Mouse (Mus musculus) MEL (cell line): ENCODE measurements around the gene Hdac4. TPM values are rescaled to one million over a fixed set of nuclear protein-coding genes. Genes with fewer than 3 reads are reported as not detected.

ENCODE experiments used
- DNase-seq: peaks from one replicate; pipeline ENCODE4 v3.0.0; 2011; ENCODE audit warnings: low read depth, low spot score
- H3K27ac ChIP-seq: 2 replicates; pipeline ENCODE4 v1.5.1; 2012; ENCODE audit warnings: low read depth, mild to moderate bottlenecking, control low read depth, low read length, moderate library complexity; ENCODE audit not compliant: control insufficient read depth
- H3K27me3 ChIP-seq, 2 experiments: fragments of 150-350 bp in 1 of 2; sonication (generic) in 1 of 2; 2 replicates each; pipeline ENCODE4 v1.6.1; 2012; ENCODE audit warnings: low read length in 2 of 2, mild to moderate bottlenecking in 2 of 2, improper control_type of control experiment in 1 of 2, moderate library complexity in 1 of 2; ENCODE audit not compliant: insufficient read depth in 2 of 2, control insufficient read depth in 1 of 2
- H3K36me3 ChIP-seq, 2 experiments: 2 replicates each; pipeline ENCODE4 v1.6.1; 2012 to 2014; ENCODE audit warnings: low read length in 2 of 2, improper control_type of control experiment in 1 of 2, inconsistent platforms in 1 of 2, mild to moderate bottlenecking in 1 of 2; ENCODE audit not compliant: insufficient read depth in 2 of 2, control insufficient read depth in 1 of 2
- H3K4me1 ChIP-seq, 2 experiments: fragments of 150-350 bp in 1 of 2; sonication (generic) in 1 of 2; 2 replicates each; pipeline ENCODE4 v1.6.1; 2012; ENCODE audit warnings: low read length in 2 of 2, improper control_type of control experiment in 1 of 2, mild to moderate bottlenecking in 1 of 2; ENCODE audit not compliant: insufficient read depth in 2 of 2, control insufficient read depth in 1 of 2
- H3K4me3 ChIP-seq, 2 experiments: fragments of 150-350 bp in 1 of 2; sonication (generic) in 1 of 2; 2 replicates each; pipeline ENCODE4 v1.5.1; 2012; ENCODE audit warnings: low read depth in 2 of 2, low read length in 2 of 2, mild to moderate bottlenecking in 2 of 2, moderate library complexity in 2 of 2, control low read depth in 1 of 2, improper control_type of control experiment in 1 of 2; ENCODE audit not compliant: control insufficient read depth in 1 of 2, insufficient read depth in 1 of 2
- H3K79me2 ChIP-seq: 2 replicates; pipeline ENCODE4 v1.6.1; 2012; ENCODE audit warnings: mild to moderate bottlenecking, low read length, moderate library complexity; ENCODE audit not compliant: control insufficient read depth, poor library complexity, insufficient read depth
- H3K9ac ChIP-seq: 2 replicates; pipeline ENCODE4 v1.6.1; 2012; ENCODE audit warnings: low read depth, mild to moderate bottlenecking, control low read depth, low read length, moderate library complexity; ENCODE audit not compliant: control insufficient read depth, poor library complexity, severe bottlenecking
- H3K9me3 ChIP-seq: fragments of 150-350 bp; sonication (generic); replicated peaks from 2 replicates; pipeline ENCODE4 v1.6.1; 2012; ENCODE audit warnings: mild to moderate bottlenecking, low read length, improper control_type of control experiment, moderate library complexity; ENCODE audit not compliant: insufficient read depth
- CHD2 ChIP-seq: IDR thresholded peaks from 2 replicates; pipeline ENCODE4 v1.6.1; 2011; ENCODE audit warnings: low read length, improper control_type of control experiment
- ELF1 ChIP-seq: IDR thresholded peaks from 2 replicates; pipeline ENCODE4 v1.6.1; 2014; ENCODE audit warnings: low read depth, mild to moderate bottlenecking, inconsistent platforms, low read length, improper control_type of control experiment, moderate library complexity
- EP300 ChIP-seq, 2 experiments: IDR thresholded peaks; 2 replicates each; pipeline ENCODE4 v1.6.1; 2011; ENCODE audit warnings: improper control_type of control experiment in 2 of 2, low read length in 2 of 2, low read depth in 1 of 2, mild to moderate bottlenecking in 1 of 2
- ETS1 ChIP-seq: IDR thresholded peaks from 2 replicates; pipeline ENCODE4 v1.6.1; 2012; ENCODE audit warnings: low read depth, mild to moderate bottlenecking, inconsistent platforms, low read length, improper control_type of control experiment, moderate library complexity
- GATA1 ChIP-seq: IDR thresholded peaks from 2 replicates; pipeline ENCODE4 v1.6.1; 2011; ENCODE audit warnings: low read depth, low read length, improper control_type of control experiment
- HCFC1 ChIP-seq: IDR thresholded peaks from 2 replicates; pipeline ENCODE4 v1.6.1; 2012; ENCODE audit warnings: low read depth, mild to moderate bottlenecking, inconsistent platforms, low read length, improper control_type of control experiment, moderate library complexity
- JUND ChIP-seq: IDR thresholded peaks from 2 replicates; pipeline ENCODE4 v1.6.1; 2011; ENCODE audit warnings: low read depth, mild to moderate bottlenecking, improper control_type of control experiment, low read length
- MAX ChIP-seq: IDR thresholded peaks from 2 replicates; pipeline ENCODE4 v1.6.1; 2011; ENCODE audit warnings: low read length, improper control_type of control experiment
- MXI1 ChIP-seq: IDR thresholded peaks from 2 replicates; pipeline ENCODE4 v1.6.1; 2011; ENCODE audit warnings: mild to moderate bottlenecking, low read depth, low read length, improper control_type of control experiment
- MYB ChIP-seq: IDR thresholded peaks from 2 replicates; pipeline ENCODE4 v1.6.1; 2011; ENCODE audit warnings: mild to moderate bottlenecking, low read depth, low read length, improper control_type of control experiment
- MYC ChIP-seq: IDR thresholded peaks from 2 replicates; pipeline ENCODE4 v1.6.1; 2011; ENCODE audit warnings: low read depth, mild to moderate bottlenecking, low read length, improper control_type of control experiment, moderate library complexity
- POLR2A ChIP-seq, 2 experiments: IDR thresholded peaks; 2 replicates each; pipeline ENCODE4 v1.6.1; 2011 to 2012; ENCODE audit warnings: low read length in 2 of 2, mild to moderate bottlenecking in 2 of 2, control low read depth in 1 of 2, improper control_type of control experiment in 1 of 2, low read depth in 1 of 2, moderate library complexity in 1 of 2; ENCODE audit not compliant: control insufficient read depth in 1 of 2, insufficient read depth in 1 of 2, poor library complexity in 1 of 2
- SIN3A ChIP-seq: IDR thresholded peaks from 2 replicates; pipeline ENCODE4 v1.6.1; 2012; ENCODE audit warnings: low read length, improper control_type of control experiment, inconsistent platforms
- TAL1 ChIP-seq: IDR thresholded peaks from 2 replicates; pipeline ENCODE4 v1.6.1; 2012; ENCODE audit warnings: mild to moderate bottlenecking, inconsistent platforms, low read length, moderate library complexity, mixed read lengths
- TBP ChIP-seq: IDR thresholded peaks from 2 replicates; pipeline ENCODE4 v1.8.0; 2011; ENCODE audit warnings: low read depth, low read length, improper control_type of control experiment
- USF1 ChIP-seq: IDR thresholded peaks from 2 replicates; pipeline ENCODE4 v1.6.1; 2014; ENCODE audit warnings: low read depth, mild to moderate bottlenecking, inconsistent platforms, low read length, improper control_type of control experiment, moderate library complexity
- USF2 ChIP-seq, 2 experiments: IDR thresholded peaks; 2 replicates each; pipeline ENCODE4 v1.6.1; 2011 to 2012; ENCODE audit warnings: improper control_type of control experiment in 2 of 2, low read length in 2 of 2, borderline replicate concordance in 1 of 2, inconsistent platforms in 1 of 2, low read depth in 1 of 2, mild to moderate bottlenecking in 1 of 2; ENCODE audit not compliant: insufficient read depth in 1 of 2
- ZC3H11A ChIP-seq: IDR thresholded peaks from 2 replicates; pipeline ENCODE4 v1.6.1; 2012; ENCODE audit warnings: low read depth, mild to moderate bottlenecking, inconsistent platforms, low read length, improper control_type of control experiment
- polyA plus RNA-seq, 2 experiments: library from polyadenylated mRNA; stranded (reverse) in 1 of 2; unstranded in 1 of 2; fragments of >175 nt in 1 of 2; fragments of >200 nt in 1 of 2; gene quantifications; 2 replicates each; pipeline versions ENCODE4 v1.2.1 to v1.2.4; 2012; ENCODE audit warnings: low replicate concordance in 2 of 2, low read depth in 1 of 2; ENCODE audit not compliant: insufficient read length in 2 of 2, insufficient read depth in 1 of 2, missing spikeins in 1 of 2
- total RNA-seq: library from RNA; depleted of rRNA; stranded (reverse); fragments of 300-350 nt; gene quantifications from 2 replicates; pipeline ENCODE4 v1.2.3, GENCODE M21; 2012

Hdac4 gene
- total and polyA plus RNA-seq, 3 experiments = 11.0 to 19.5 (median 12.3) TPM

DNA sequence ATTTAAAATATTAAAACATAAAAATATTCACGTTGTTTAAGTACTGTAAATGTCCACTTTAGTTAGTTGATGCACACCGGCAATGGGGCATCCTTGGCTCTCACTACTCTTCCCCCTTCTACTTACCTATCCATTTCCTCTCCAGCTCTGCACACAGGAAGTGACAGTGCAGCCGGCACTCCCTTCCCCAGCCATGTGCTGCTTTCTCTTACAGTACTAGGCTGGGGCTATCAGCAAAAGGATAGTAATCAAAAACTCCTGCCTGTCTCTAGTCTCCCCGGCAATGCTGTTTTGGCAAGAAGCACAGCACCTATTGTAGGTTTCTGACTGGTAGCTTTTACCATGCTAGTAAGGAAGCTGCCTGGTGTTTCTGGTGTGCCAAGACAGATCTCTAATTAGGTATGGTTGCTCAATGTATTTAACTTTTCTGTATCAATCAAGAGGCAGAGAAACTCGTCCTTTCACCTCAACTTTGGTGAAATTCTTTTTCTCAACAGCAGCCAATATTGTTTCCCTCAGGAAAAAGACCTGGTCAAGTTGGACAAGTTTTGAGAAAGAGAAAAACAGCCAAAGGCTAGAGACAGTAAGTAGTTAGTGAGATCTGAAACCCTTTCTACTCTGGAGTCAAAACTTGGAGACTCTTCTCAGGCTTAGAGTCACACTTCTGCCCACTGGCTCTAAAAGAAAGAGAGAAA is 136.6 kb downstream of the Hdac4 start:
- peaks cover 16 to 28% of the 10 kb centered on the region in 2 experiments for H3K4me1 ChIP-seq
- H3K27me3 ChIP-seq = no peaks in the 10 kb centered on the region
- H3K4me3 ChIP-seq = peak overlapping the region in 1 of 2 experiments; percentile 3; a peak in 1 of 4 replicates
- peaks cover 0 to 32% of the 10 kb centered on the region in 2 experiments; a peak in 2 of 4 replicates for H3K36me3 ChIP-seq
- H3K9ac ChIP-seq = peak overlapping the region; percentile 33
- no peaks in the 10 kb centered on the region; the same call in 1 of the 2 replicates for H3K79me2 ChIP-seq
- no peaks in the 10 kb centered on the region for H3K9me3 ChIP-seq
- TF ChIP-seq MYB = no peak
- TF ChIP-seq ZC3H11A = no peak
- peak; percentile 89 for TF ChIP-seq MXI1
- TF ChIP-seq MAX = peak; percentile 90
- TF ChIP-seq POLR2A (IDR thresholded peaks at IDR 0.05; ENCODE audit: control insufficient read depth in 1 of 2, insufficient read depth in 1 of 2, low read depth in 1 of 2, low read length in 2 of 2, poor library complexity in 1 of 2) = 0 out of 4 replicates have a peak, but pooled peaks of 1 of the 2 experiments have one; percentile 32
- TF ChIP-seq ETS1 = 0 out of 2 replicates have a peak, but pooled peaks have one; percentile 24
- TF ChIP-seq SIN3A = 0 out of 2 replicates have a peak, but pooled peaks have one; percentile 34
- peak; percentile 39; the same call in 1 of the 2 replicates for TF ChIP-seq HCFC1
- no peak for TF ChIP-seq TBP
- TF ChIP-seq EP300 (IDR thresholded peaks at IDR 0.05; ENCODE audit: low read depth in 1 of 2, low read length in 2 of 2) = peak in 1 of 2 experiments; percentile 25; a peak in 1 of 4 replicates
- TF ChIP-seq MYC = peak; percentile 89
- peak; percentile 17; the same call in 1 of the 2 replicates for TF ChIP-seq USF1
- TF ChIP-seq ELF1 = peak; percentile 42; the same call in 1 of the 2 replicates
- H3K27ac ChIP-seq = peak overlapping the region; percentile 46
- DNase-seq = peak; percentile 74

DNA sequence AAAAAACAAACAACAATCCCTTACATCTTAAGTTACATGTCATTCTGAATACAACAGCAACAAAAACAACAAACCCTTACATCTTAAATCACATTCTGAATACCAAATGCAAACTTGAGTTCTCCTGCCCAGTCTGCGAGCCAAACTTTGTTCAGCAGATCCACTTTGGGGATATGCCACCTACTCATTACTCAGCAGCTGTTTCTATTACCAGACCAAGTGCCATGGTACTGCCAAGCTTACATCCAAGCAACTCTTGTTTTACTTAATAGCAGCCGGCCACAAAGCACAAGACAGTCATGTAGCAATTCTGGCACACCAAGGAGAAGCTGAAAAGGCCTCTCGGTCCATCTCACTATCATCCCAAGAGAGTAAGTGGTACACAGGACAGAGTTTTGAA is 138.4 kb downstream of the Hdac4 start:
- peaks cover 16 to 28% of the 10 kb centered on the region in 2 experiments for H3K4me1 ChIP-seq
- DNase-seq = no peak
- H3K27me3 ChIP-seq = no peaks in the 10 kb centered on the region
- no peaks in the 10 kb centered on the region for H3K9me3 ChIP-seq
- H3K27ac ChIP-seq = no peak overlapping the region
- H3K79me2 ChIP-seq = no peaks in the 10 kb centered on the region; the same call in 1 of the 2 replicates
- no peak overlapping the region for H3K4me3 ChIP-seq
- peaks cover 0 to 32% of the 10 kb centered on the region in 2 experiments; a peak in 2 of 4 replicates for H3K36me3 ChIP-seq
- no peak overlapping the region for H3K9ac ChIP-seq
- no peak for TF ChIP-seq HCFC1
- TF ChIP-seq USF2 (IDR thresholded peaks at IDR 0.05; ENCODE audit: borderline replicate concordance in 1 of 2, insufficient read depth in 1 of 2, low read depth in 1 of 2, low read length in 2 of 2) = no peak
- no peak for TF ChIP-seq JUND
- TF ChIP-seq CHD2 = no peak
- no peak for TF ChIP-seq GATA1
- no peak for TF ChIP-seq TAL1
- TF ChIP-seq, all 39 proteins: peak for 0
